Mouse (Mus musculus): ENCODE measurements around the gene Chkb. TPM values are rescaled to one million over a fixed set of nuclear protein-coding genes. Genes with fewer than 3 reads are reported as not detected.

Chkb gene
- total and polyA plus RNA-seq, 2 experiments from 2014 or later: 78.3 to 130 TPM

DNA sequence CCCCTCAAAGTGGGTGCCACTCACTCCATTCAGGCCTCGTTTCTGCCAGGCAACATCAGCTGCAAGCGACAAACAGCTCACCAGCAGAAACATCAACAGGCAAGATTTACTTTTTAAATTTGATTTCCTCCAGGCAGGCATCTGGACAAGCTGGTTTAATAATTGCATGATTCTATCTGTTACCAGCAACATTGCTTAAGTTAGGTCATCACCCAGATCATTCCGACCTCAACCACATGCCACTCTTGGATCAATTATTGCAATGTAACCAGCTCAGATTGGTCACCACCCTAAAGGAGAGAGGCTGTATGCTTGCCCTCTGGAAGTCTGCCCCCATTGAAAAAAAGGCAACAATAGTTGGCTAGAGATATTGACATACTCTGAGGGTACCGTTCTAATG is 41.8 kb upstream of the Chkb start:
- TF ChIP-seq EP300 (IDR thresholded peaks at IDR 0.05; ENCODE audit: low read depth) (no peak), CTCF (IDR thresholded peaks at IDR 0.05; ENCODE audit: low read depth) (no peak)
- ATAC-seq (ENCODE audit: insufficient read depth, low read depth): no peak

DNA sequence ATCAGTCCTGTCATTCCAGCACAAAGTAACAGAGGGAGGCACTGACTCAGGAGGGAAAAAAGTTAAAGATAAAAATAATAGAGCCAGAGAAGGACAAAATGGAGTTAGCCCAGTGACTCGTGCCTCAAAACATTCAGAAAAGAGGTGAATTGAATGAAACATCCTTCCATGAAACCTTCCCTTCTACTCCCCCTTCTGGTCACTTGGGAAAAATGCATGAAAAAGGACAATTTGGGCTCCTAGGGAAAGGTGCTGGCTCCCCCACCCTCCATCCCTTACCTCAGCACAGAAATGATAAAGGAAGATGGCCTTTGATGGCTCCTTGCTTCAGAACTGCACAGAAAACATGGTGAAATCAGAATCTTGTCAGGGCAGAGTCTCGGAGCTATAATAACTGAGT is 38.9 kb upstream of the Chkb start:
- Histone ChIP-seq H3K27me3 (ENCODE audit: control insufficient read depth, insufficient read depth, low read length) (no peaks in the 10 kb centered on the region), H3K27ac (ENCODE audit: low read depth) (no peak overlapping the region), H3K4me3 (ENCODE audit: low read depth, low read length) (no peak overlapping the region), H3K4me2 (ENCODE audit: low read depth, low read length) (no peak overlapping the region), H3K4me1 (ENCODE audit: control insufficient read depth, insufficient read depth) (no peaks in the 10 kb centered on the region), H3K9ac (replicated peaks; ENCODE audit: low read depth, low read length) (no peak overlapping the region), H3K9me3 (replicated peaks; ENCODE audit: control insufficient read depth, low read length) (no peaks in the 10 kb centered on the region), H3K36me3 (replicated peaks; ENCODE audit: control insufficient read depth, insufficient read depth, low read length) (no peaks in the 10 kb centered on the region)
- 26% methylated on average over 2 of the region's 2 CpGs for WGBS
- TF ChIP-seq CTCF (IDR thresholded peaks at IDR 0.05; ENCODE audit: low read depth) (peak; percentile 69), EP300 (IDR thresholded peaks at IDR 0.05; ENCODE audit: low read depth) (no peak)
- ATAC-seq (ENCODE audit: insufficient read depth, low read depth): no peak
- peak; percentile 26 for DNase-seq (ENCODE audit: low spot score)

More for the DNA sequence above, 41.8 kb upstream of the Chkb start:
- 80% methylated on average over 4 of the region's 4 CpGs for WGBS
- peaks cover 10% of the 10 kb centered on the region for H3K4me1 ChIP-seq (ENCODE audit: control insufficient read depth, insufficient read depth)
- DNase-seq (ENCODE audit: low spot score): no peak
- no peaks in the 10 kb centered on the region for H3K9me3 ChIP-seq (replicated peaks; ENCODE audit: control insufficient read depth, low read length)
- H3K36me3 ChIP-seq (replicated peaks; ENCODE audit: control insufficient read depth, insufficient read depth, low read length): no peaks in the 10 kb centered on the region
- no peak overlapping the region for H3K4me3 ChIP-seq (ENCODE audit: low read depth, low read length)
- no peak overlapping the region for H3K9ac ChIP-seq (replicated peaks; ENCODE audit: low read depth, low read length)
- no peak overlapping the region for H3K4me2 ChIP-seq (ENCODE audit: low read depth, low read length)
- no peak overlapping the region for H3K27ac ChIP-seq (ENCODE audit: low read depth)
- H3K27me3 ChIP-seq (ENCODE audit: control insufficient read depth, insufficient read depth, low read length): no peaks in the 10 kb centered on the region

DNA sequence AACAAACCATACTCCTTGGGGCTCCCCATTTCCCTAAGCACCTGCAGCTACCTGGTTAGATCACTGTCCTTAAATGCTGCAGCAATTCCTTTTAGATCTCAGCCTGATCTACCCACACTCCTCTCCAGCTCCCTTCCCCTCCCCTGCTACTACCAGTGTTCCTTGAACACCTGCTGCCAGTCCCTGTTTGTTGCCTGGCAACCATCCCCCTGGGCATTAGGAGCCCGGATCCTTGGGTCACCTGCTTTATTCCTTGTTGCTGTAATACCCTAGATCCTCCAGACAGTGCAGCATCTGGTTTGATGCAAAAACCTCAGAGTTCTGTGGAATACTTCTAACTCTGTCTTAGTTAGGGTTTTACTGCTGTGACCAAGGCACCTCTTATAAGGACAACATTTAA is 35.3 kb upstream of the Chkb start:
- H3K4me3 ChIP-seq (ENCODE audit: low read depth, low read length): no peak overlapping the region
- no peaks in the 10 kb centered on the region for H3K9me3 ChIP-seq (replicated peaks; ENCODE audit: control insufficient read depth, low read length)
- WGBS: 4% methylated on average over 1 of the region's 1 CpGs
- no peak overlapping the region for H3K4me2 ChIP-seq (ENCODE audit: low read depth, low read length)
- H3K9ac ChIP-seq (replicated peaks; ENCODE audit: low read depth, low read length): no peak overlapping the region
- 0 out of 2 replicates have a peak, but pooled peaks cover 3% of the 10 kb centered on the region for H3K27me3 ChIP-seq (ENCODE audit: control insufficient read depth, insufficient read depth, low read length)
- H3K27ac ChIP-seq (ENCODE audit: low read depth): no peak overlapping the region
- no peaks in the 10 kb centered on the region for H3K36me3 ChIP-seq (replicated peaks; ENCODE audit: control insufficient read depth, insufficient read depth, low read length)
- TF ChIP-seq EP300 (IDR thresholded peaks at IDR 0.05; ENCODE audit: low read depth) (no peak), CTCF (IDR thresholded peaks at IDR 0.05; ENCODE audit: low read depth) (no peak)
- H3K4me1 ChIP-seq (ENCODE audit: control insufficient read depth, insufficient read depth): no peaks in the 10 kb centered on the region
- no peak for DNase-seq (ENCODE audit: low spot score)
- ATAC-seq (ENCODE audit: insufficient read depth, low read depth): no peak

DNA sequence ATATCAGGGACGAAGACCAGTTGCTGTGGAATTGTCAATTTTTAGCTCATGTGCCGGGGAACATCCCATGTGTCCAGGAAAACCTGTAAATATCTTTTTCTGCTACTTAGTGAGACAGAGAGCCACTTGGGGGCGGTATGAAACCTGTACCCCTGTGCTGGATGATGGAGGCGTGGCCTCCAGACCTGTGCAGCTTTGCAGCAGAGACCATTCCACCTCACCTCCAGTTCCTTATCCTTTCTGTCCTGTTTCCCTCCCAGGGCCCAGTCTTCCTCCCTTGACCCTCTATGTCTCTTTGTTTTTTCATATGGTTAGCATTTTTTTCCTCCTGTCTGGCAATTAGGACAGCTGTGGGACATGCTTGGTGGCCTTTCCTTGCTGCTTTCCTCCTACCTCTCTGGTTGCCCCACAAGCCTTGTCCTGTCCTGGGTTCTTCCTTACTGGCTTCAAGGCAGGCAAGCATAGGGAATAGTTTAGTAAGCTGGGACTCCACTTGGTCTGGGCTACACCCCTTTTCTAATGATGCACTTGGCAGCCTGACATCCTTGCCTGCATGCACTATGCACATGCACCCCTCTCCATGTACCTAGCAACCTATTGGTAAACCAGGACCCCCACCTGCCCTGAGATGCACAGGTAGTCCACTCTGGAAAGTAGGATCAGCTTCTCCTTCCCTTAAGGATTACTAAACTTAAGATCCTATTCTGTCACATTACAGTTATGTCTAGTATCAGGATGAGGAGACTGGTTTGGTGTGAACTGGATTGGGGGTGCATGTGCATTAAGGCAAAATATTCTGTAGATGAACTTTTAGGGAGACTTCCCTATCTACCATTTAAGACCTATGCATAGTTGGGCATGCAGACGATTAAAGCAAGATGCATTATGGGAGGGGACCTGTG is 33.9 kb upstream of the Chkb start:
- no peak for ATAC-seq (ENCODE audit: insufficient read depth, low read depth)
- WGBS: 46% methylated on average over 5 of the region's 5 CpGs

DNA sequence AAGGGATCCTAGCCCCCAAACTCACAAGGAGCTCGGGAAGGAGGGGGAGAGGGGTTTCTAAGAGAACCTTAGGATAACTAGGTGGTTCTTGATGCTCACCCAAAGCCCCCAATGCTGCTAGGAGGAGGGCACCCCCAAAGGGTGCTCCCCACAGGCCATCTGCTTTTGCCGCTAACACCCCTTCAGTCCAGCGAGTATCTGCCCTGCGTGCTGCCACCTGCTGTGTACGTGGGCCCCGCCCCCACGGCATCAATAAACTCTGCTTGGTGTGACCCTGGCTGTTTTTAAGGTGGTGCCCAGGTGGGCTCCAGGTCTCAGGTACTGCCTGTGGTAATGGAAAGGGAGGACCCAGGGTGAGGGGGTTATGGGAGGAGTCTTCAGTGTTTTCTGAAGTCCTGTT is 32.5 kb upstream of the Chkb start:
- 65% methylated on average over 7 of the region's 7 CpGs for WGBS
- ATAC-seq (ENCODE audit: insufficient read depth, low read depth): no peak
- no peak overlapping the region for H3K4me3 ChIP-seq (ENCODE audit: low read depth, low read length)
- H3K9me3 ChIP-seq (replicated peaks; ENCODE audit: control insufficient read depth, low read length): no peaks in the 10 kb centered on the region
- peaks cover 12% of the 10 kb centered on the region; the same call in 1 of the 2 replicates for H3K27me3 ChIP-seq (ENCODE audit: control insufficient read depth, insufficient read depth, low read length)
- H3K4me2 ChIP-seq (ENCODE audit: low read depth, low read length): no peak overlapping the region
- no peak overlapping the region for H3K9ac ChIP-seq (replicated peaks; ENCODE audit: low read depth, low read length)
- no peaks in the 10 kb centered on the region for H3K36me3 ChIP-seq (replicated peaks; ENCODE audit: control insufficient read depth, insufficient read depth, low read length)
- TF ChIP-seq EP300 (IDR thresholded peaks at IDR 0.05; ENCODE audit: low read depth) (no peak), CTCF (IDR thresholded peaks at IDR 0.05; ENCODE audit: low read depth) (no peak)
- H3K27ac ChIP-seq (ENCODE audit: low read depth): no peak overlapping the region
- no peaks in the 10 kb centered on the region for H3K4me1 ChIP-seq (ENCODE audit: control insufficient read depth, insufficient read depth)
- no peak for DNase-seq (ENCODE audit: low spot score)

More for the DNA sequence above, 33.9 kb upstream of the Chkb start:
- no peak for TF ChIP-seq EP300 (IDR thresholded peaks at IDR 0.05; ENCODE audit: low read depth)
- peak; percentile 43 for TF ChIP-seq CTCF (IDR thresholded peaks at IDR 0.05; ENCODE audit: low read depth)
- H3K9ac ChIP-seq (replicated peaks; ENCODE audit: low read depth, low read length): no peak overlapping the region
- H3K9me3 ChIP-seq (replicated peaks; ENCODE audit: control insufficient read depth, low read length): no peaks in the 10 kb centered on the region
- H3K4me2 ChIP-seq (ENCODE audit: low read depth, low read length): no peak overlapping the region
- H3K27ac ChIP-seq (ENCODE audit: low read depth): no peak overlapping the region
- DNase-seq (ENCODE audit: low spot score): no peak
- no peak overlapping the region for H3K4me3 ChIP-seq (ENCODE audit: low read depth, low read length)
- H3K4me1 ChIP-seq (ENCODE audit: control insufficient read depth, insufficient read depth): no peaks in the 10 kb centered on the region
- H3K27me3 ChIP-seq (ENCODE audit: control insufficient read depth, insufficient read depth, low read length): 0 out of 2 replicates have a peak, but pooled peaks cover 3% of the 10 kb centered on the region
- no peaks in the 10 kb centered on the region for H3K36me3 ChIP-seq (replicated peaks; ENCODE audit: control insufficient read depth, insufficient read depth, low read length)
